Mouse (Mus musculus) neural tube, embryonic 14.5 days (tissue): ENCODE results near the gene BC049715. TPM values are rescaled to one million over a fixed set of nuclear protein-coding genes. Genes with fewer than 3 reads are reported as not detected.

ENCODE experiments used
- ATAC-seq: fragments of 200-750 bp; cut with Nextera tagmentation; 2 replicates; pipeline ENCODE4 v1.8.0; 2017; ENCODE audit warnings: low read depth, mild to moderate bottlenecking, moderate TSS enrichment, moderate library complexity
- H3K27ac ChIP-seq: fragments of 300-500 bp; sonication (generic); 2 replicates; pipeline ENCODE4 v1.5.1; 2014; ENCODE audit warnings: low read depth, mild to moderate bottlenecking, control low read depth, low read length, moderate library complexity, mixed read lengths
- H3K27me3 ChIP-seq: fragments of 300-500 bp; sonication (generic); 2 replicates; pipeline ENCODE4 v1.6.1; 2014; ENCODE audit warnings: low read length; ENCODE audit not compliant: control insufficient read depth, insufficient read depth
- H3K36me3 ChIP-seq: fragments of 300-500 bp; sonication (generic); 2 replicates; pipeline ENCODE4 v1.6.1; 2014; ENCODE audit warnings: low read length, mixed read lengths; ENCODE audit not compliant: control insufficient read depth, insufficient read depth
- H3K4me1 ChIP-seq: fragments of 300-500 bp; sonication (generic); 2 replicates; pipeline ENCODE4 v1.6.1; 2014; ENCODE audit warnings: low read length; ENCODE audit not compliant: control insufficient read depth, insufficient read depth
- H3K4me2 ChIP-seq: fragments of 300-500 bp; sonication (generic); 2 replicates; pipeline ENCODE4 v1.6.1; 2014; ENCODE audit warnings: mild to moderate bottlenecking, low read depth, low read length, control low read depth
- H3K4me3 ChIP-seq: fragments of 300-500 bp; sonication (generic); 2 replicates; pipeline ENCODE4 v1.5.1; 2014; ENCODE audit warnings: low read depth, low read length, control low read depth, mixed read lengths
- H3K9ac ChIP-seq: fragments of 300-500 bp; sonication (generic); replicated peaks from 2 replicates; pipeline ENCODE4 v1.6.1; 2014; ENCODE audit warnings: low read depth, mild to moderate bottlenecking, control low read depth, low read length, mixed read lengths
- H3K9me3 ChIP-seq: fragments of 300-500 bp; sonication (generic); 2 replicates; pipeline ENCODE4 v1.6.1; 2016; ENCODE audit warnings: low read length; ENCODE audit not compliant: control insufficient read depth
- WGBS: fragments of 180-500 bp; shearing (Covaris S2); extraction: QIAGEN DNeasy Blood & Tissue Kit; methylation state at CpG from one replicate; pipeline ENCODE4 v1.1.7; 2014; 5-methylcytosine and 5-hydroxymethylcytosine counted together
- polyA plus RNA-seq: library from polyadenylated mRNA; unstranded; fragments of >200 nt; fragmentation: Nextera tagmentation; extraction: Ambion mirVana; gene quantifications from 2 replicates; pipeline ENCODE4 v1.2.1, GENCODE M21; 2014

BC049715 gene
- polyA plus RNA-seq, 1 experiment from 2014 or later: 1.8 TPM

- H3K27me3 ChIP-seq: no peaks in the 10 kb centered on the region
- ATAC-seq: no peak
- H3K4me1 ChIP-seq: no peaks in the 10 kb centered on the region
- no peak within 1 kb of the TSS for H3K4me2 ChIP-seq
- no peaks in the 10 kb centered on the region for H3K36me3 ChIP-seq
- no peak within 1 kb of the TSS for H3K27ac ChIP-seq
- H3K4me3 ChIP-seq: no peak within 1 kb of the TSS
- H3K9ac ChIP-seq: no peak within 1 kb of the TSS
- 60% methylated on average over 4 of the region's 4 CpGs for WGBS
- H3K9me3 ChIP-seq: no peaks in the 10 kb centered on the region
Measured at GRCm38 (mm10) chr6:136835352-136835751, 7.9 kb downstream of the BC049715 start, which contains the start of gene Smco3. Gene Smco3 (minus strand): TSS chr6:136835452.

GRCm38 (mm10) chr6:136837323-136837722 is 9.9 kb downstream of the BC049715 start:
- H3K27ac ChIP-seq: no peak overlapping the region

GRCm38 (mm10) chr6:136844903-136845302 is 17.5 kb downstream of the BC049715 start:
- no peaks in the 10 kb centered on the region for H3K27me3 ChIP-seq
- no peak overlapping the region for H3K4me2 ChIP-seq
- H3K4me1 ChIP-seq: no peaks in the 10 kb centered on the region
- ATAC-seq: no peak
- H3K9ac ChIP-seq: no peak overlapping the region
- H3K36me3 ChIP-seq: no peaks in the 10 kb centered on the region
- WGBS: 62% methylated on average over 2 of the region's 2 CpGs
- no peak overlapping the region for H3K4me3 ChIP-seq
- no peaks in the 10 kb centered on the region for H3K9me3 ChIP-seq
- no peak overlapping the region for H3K27ac ChIP-seq

More at GRCm38 (mm10) chr6:136837323-136837722, 9.9 kb downstream of the BC049715 start:
- Histone ChIP-seq H3K9me3 (no peaks in the 10 kb centered on the region), H3K36me3 (no peaks in the 10 kb centered on the region), H3K4me3 (no peak overlapping the region), H3K4me2 (no peak overlapping the region), H3K4me1 (no peaks in the 10 kb centered on the region), H3K9ac (no peak overlapping the region), H3K27me3 (no peaks in the 10 kb centered on the region)
- WGBS: 85% methylated on average over 3 of the region's 3 CpGs
- ATAC-seq: no peak

GRCm38 (mm10) chr6:136845706-136846480 is 18.5 kb downstream of the BC049715 start:
- ATAC-seq: no peak
- Histone ChIP-seq H3K9me3 (no peaks in the 10 kb centered on the region), H3K4me3 (no peak overlapping the region), H3K4me1 (no peaks in the 10 kb centered on the region), H3K9ac (no peak overlapping the region), H3K4me2 (no peak overlapping the region), H3K27me3 (no peaks in the 10 kb centered on the region), H3K36me3 (no peaks in the 10 kb centered on the region), H3K27ac (no peak overlapping the region)
- WGBS: 75% methylated on average over 5 of the region's 5 CpGs

DNA sequence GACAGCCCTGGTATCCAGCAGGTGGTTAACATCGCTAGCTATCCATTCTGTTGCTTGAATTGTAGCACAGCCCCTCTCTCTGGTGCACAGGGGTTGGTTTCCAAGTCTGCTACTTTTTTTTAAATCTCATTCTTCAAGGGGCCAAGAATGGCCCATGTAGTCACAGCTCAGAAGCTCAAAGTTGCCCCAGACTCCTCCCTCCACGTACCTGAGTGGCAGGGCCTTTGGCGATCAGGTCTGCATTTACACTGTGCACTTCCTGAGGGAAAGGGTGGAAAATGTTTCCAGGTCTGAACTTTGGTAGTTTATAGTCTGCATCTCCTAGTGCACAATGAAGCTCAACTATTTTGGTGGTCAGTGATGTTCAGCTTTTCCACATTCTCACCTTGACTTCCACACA is 19.8 kb downstream of the BC049715 start:
- Histone ChIP-seq H3K27ac (no peak overlapping the region), H3K4me3 (no peak overlapping the region), H3K9ac (no peak overlapping the region), H3K27me3 (no peaks in the 10 kb centered on the region), H3K4me1 (no peaks in the 10 kb centered on the region), H3K36me3 (no peaks in the 10 kb centered on the region), H3K9me3 (no peaks in the 10 kb centered on the region), H3K4me2 (no peak overlapping the region)
- WGBS: 95% methylated on average over 3 of the region's 3 CpGs
- ATAC-seq: no peak

DNA sequence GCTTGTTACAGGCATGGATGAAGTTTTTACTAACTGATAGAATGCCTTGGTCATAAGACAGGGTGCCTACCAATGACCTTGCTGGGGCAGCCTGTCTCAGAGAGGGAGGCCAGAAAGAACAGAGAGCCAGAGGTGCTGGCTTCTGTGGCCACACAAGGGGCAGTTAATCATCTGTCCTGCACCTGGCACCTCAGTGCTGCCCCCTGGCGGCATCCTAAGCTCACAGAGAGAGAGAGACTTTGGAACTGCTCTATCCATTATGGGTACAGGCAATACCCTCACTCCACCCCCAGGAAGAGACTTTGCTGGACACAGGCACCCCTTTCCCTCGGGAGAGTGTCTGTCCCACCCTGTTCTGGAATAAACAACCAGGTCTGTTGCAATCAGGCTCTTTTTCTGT is 20.4 kb downstream of the BC049715 start:
- Histone ChIP-seq H3K4me1 (no peaks in the 10 kb centered on the region), H3K27ac (no peak overlapping the region), H3K4me2 (no peak overlapping the region), H3K9ac (no peak overlapping the region), H3K4me3 (no peak overlapping the region), H3K36me3 (no peaks in the 10 kb centered on the region), H3K27me3 (no peaks in the 10 kb centered on the region), H3K9me3 (no peaks in the 10 kb centered on the region)
- 34% methylated on average over 2 of the region's 2 CpGs for WGBS
- no peak for ATAC-seq

- Histone ChIP-seq H3K27me3 (no peaks in the 10 kb centered on the region), H3K4me2 (no peak overlapping the region), H3K36me3 (no peaks in the 10 kb centered on the region), H3K4me3 (no peak overlapping the region), H3K9ac (no peak overlapping the region), H3K4me1 (no peaks in the 10 kb centered on the region), H3K27ac (no peak overlapping the region), H3K9me3 (no peaks in the 10 kb centered on the region)
- 87% methylated on average over 8 of the region's 8 CpGs for WGBS
- no peak for ATAC-seq
Measured at GRCm38 (mm10) chr6:136848399-136848798, 21.0 kb downstream of the BC049715 start.

- Histone ChIP-seq H3K4me3 (no peak overlapping the region), H3K9me3 (no peaks in the 10 kb centered on the region), H3K36me3 (no peaks in the 10 kb centered on the region), H3K9ac (no peak overlapping the region), H3K4me1 (no peaks in the 10 kb centered on the region), H3K27ac (no peak overlapping the region), H3K4me2 (no peak overlapping the region), H3K27me3 (no peaks in the 10 kb centered on the region)
- ATAC-seq: no peak
- 91% methylated on average over 5 of the region's 5 CpGs for WGBS
Measured at GRCm38 (mm10) chr6:136848971-136849370, 21.5 kb downstream of the BC049715 start.

GRCm38 (mm10) chr6:136850267-136850666 is 22.8 kb downstream of the BC049715 start:
- ATAC-seq: no peak
- H3K9me3 ChIP-seq: no peaks in the 10 kb centered on the region
- no peak overlapping the region for H3K9ac ChIP-seq
- no peaks in the 10 kb centered on the region for H3K4me1 ChIP-seq
- H3K4me2 ChIP-seq: no peak overlapping the region
- no peaks in the 10 kb centered on the region for H3K27me3 ChIP-seq
- no peak overlapping the region for H3K27ac ChIP-seq
- no peak overlapping the region for H3K4me3 ChIP-seq
- 84% methylated on average over 6 of the region's 6 CpGs for WGBS
- no peaks in the 10 kb centered on the region for H3K36me3 ChIP-seq
